Mouse (Mus musculus): Measurements from ENCODE around the gene Tsen2.

DNA sequence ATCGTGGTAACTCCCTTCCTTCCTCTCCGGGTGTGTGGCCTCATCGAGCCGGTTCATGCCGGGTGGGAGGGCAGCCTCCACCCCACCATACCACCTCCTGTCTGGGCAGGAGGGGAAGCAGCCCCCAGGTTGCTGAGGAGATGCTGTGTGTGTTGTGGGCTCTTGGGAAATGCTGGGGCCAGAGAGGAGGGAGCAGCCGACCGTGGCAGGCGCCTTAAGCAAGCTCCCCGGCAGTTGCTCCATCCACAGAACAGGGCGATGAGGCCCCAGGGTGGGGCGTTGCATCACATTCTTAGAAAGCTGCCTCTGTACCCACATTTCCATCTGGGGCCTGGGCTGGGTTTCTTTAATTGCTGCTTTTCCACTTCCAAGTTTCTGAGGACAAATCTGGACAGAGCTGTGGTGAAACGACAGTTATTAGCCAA, 25.2 kb upstream of the Tsen2 start:
- no peak for TF ChIP-seq CTCF (IDR thresholded peaks at IDR 0.05; ENCODE audit: low read depth, low read length)
- TF ChIP-seq POLR2AphosphoS5 (IDR thresholded peaks at IDR 0.05; ENCODE audit: insufficient replicate concordance, low read depth, low read length) = no peak
- TF ChIP-seq GATA1 (IDR thresholded peaks at IDR 0.05; ENCODE audit: borderline replicate concordance, low read length) = no peak
- no peak for TF ChIP-seq TAL1 (conservative IDR thresholded peaks at IDR 0.05; ENCODE audit: low read depth, low read length)
- TF ChIP-seq GATA2 (IDR thresholded peaks at IDR 0.05; ENCODE audit: borderline replicate concordance, low read depth, low read length) = no peak

All from G1E (cell line).